In genomic region chr15:81831136-81831825, GRCm38 (mm10) we compare ENCODE assay signal across 8 mouse cellular contexts. TPM values are rescaled to one million over a fixed set of nuclear protein-coding genes. Genes with fewer than 3 reads are reported as not detected.
DNase-seq lines count a peak whose midpoint lies in the region; ATAC-seq and TF ChIP-seq lines count a peak whose summit lies in the region.

No protein-coding gene starts in this region.

- H3K27me3 ChIP-seq in hindbrain, embryonic 12.5 days, result 0 out of 2 replicates have a peak, but pooled peaks cover 11% of the 10 kb centered on the region
- no peaks in the 10 kb centered on the region for H3K27me3 ChIP-seq in lung, postnatal 0 days (replicated peaks; ENCODE audit: insufficient read depth, low read length)

- H3K4me3 ChIP-seq in hindbrain, embryonic 12.5 days, result no peak overlapping the region
- no peak overlapping the region for H3K4me3 ChIP-seq in lung, postnatal 0 days (ENCODE audit: low read depth, low read length)

- TF ChIP-seq CTCF in lung, postnatal 0 days (IDR thresholded peaks at IDR 0.05), result peak; percentile 100

- 16% methylated on average over 24 of the region's 24 CpGs for WGBS in hindbrain, embryonic 12.5 days
- WGBS in lung, postnatal 0 days, result 16% methylated on average over 24 of the region's 24 CpGs

- H3K9me3 ChIP-seq in hindbrain, embryonic 12.5 days (replicated peaks), result no peaks in the 10 kb centered on the region
- H3K9me3 ChIP-seq in lung, postnatal 0 days (ENCODE audit: low read length), result no peaks in the 10 kb centered on the region

- peak; percentile 92 for DNase-seq in NIH3T3 (ENCODE audit: low read depth)
- peak; percentile 93 for DNase-seq in cerebellum, adult 9-11 months
- peak; percentile 71 to 85 for DNase-seq in frontal cortex, postnatal 10 days (ENCODE audit: low spot score in 2 of 2)
- DNase-seq in layer of hippocampus, postnatal 10 days (ENCODE audit: low spot score in 2 of 2), result peak; percentile 89 to 90
- DNase-seq in lung, postnatal 0 days (ENCODE audit: low spot score), result peak; percentile 98
- DNase-seq in ovary, postnatal 14 days (ENCODE audit: low spot score), result peak; percentile 77
- peak; percentile 84 to 92 for DNase-seq in thymus, postnatal 10 days (ENCODE audit: low spot score in 2 of 2)

- peak overlapping the region; percentile 52 for H3K27ac ChIP-seq in hindbrain, embryonic 12.5 days
- peak overlapping the region; percentile 26; the same call in 1 of the 2 replicates for H3K27ac ChIP-seq in lung, postnatal 0 days (ENCODE audit: low read length)

- peak overlapping the region; percentile 15 for H3K4me2 ChIP-seq in hindbrain, embryonic 12.5 days (replicated peaks)
- H3K4me2 ChIP-seq in lung, postnatal 0 days (replicated peaks; ENCODE audit: low read depth, low read length), result no peak overlapping the region

- peaks cover 11% of the 10 kb centered on the region for H3K4me1 ChIP-seq in hindbrain, embryonic 12.5 days
- peaks cover 5% of the 10 kb centered on the region; the same call in 1 of the 2 replicates for H3K4me1 ChIP-seq in lung, postnatal 0 days (ENCODE audit: insufficient read depth, low read depth, low read length)

- peak; percentile 88 for ATAC-seq in hindbrain, embryonic 12.5 days (ENCODE audit: low FRiP score)
- peak; percentile 88 for ATAC-seq in lung, postnatal 0 days

- peak overlapping the region; percentile 41 for H3K9ac ChIP-seq in hindbrain, embryonic 12.5 days
- H3K9ac ChIP-seq in lung, postnatal 0 days (replicated peaks; ENCODE audit: low read depth), result no peak overlapping the region

- no peak; the same call in 1 of the 2 replicates for TF ChIP-seq EP300 in lung, postnatal 0 days (IDR thresholded peaks at IDR 0.05)

- peaks cover 14% of the 10 kb centered on the region; the same call in 1 of the 2 replicates for H3K36me3 ChIP-seq in hindbrain, embryonic 12.5 days
- H3K36me3 ChIP-seq in lung, postnatal 0 days (ENCODE audit: insufficient read depth, low read length), result peaks cover 3% of the 10 kb centered on the region; the same call in 1 of the 2 replicates

RNA-seq across cellular contexts. Expression of gene Tob2, which starts 27.3 kb away (rescaled TPM):
- 20.4 and 21.2 TPM in 2 replicates for polyA plus RNA-seq in hindbrain, embryonic 12.5 days (2016; fragmentation: Nextera tagmentation; extraction: Ambion mirVana)
- total RNA-seq in layer of hippocampus, postnatal 10 days (2021), result 10 to 100 TPM; 25.2 to 31.9 TPM
- polyA plus RNA-seq in lung, postnatal 0 days (2015; fragmentation: Nextera tagmentation; extraction: Ambion mirVana), result 24.8 and 30.0 TPM in 2 replicates

RNA-seq across cellular contexts. Expression of gene Tef, which starts 29.1 kb away (rescaled TPM):
- 30.0 and 31.9 TPM in 2 replicates for polyA plus RNA-seq in hindbrain, embryonic 12.5 days (2016; fragmentation: Nextera tagmentation; extraction: Ambion mirVana)
- 100 to 1,000 TPM; 125 to 148 TPM for total RNA-seq in layer of hippocampus, postnatal 10 days (2021)
- 38.6 and 44.0 TPM in 2 replicates for polyA plus RNA-seq in lung, postnatal 0 days (2015; fragmentation: Nextera tagmentation; extraction: Ambion mirVana)

RNA-seq across cellular contexts. Expression of gene Phf5a, which starts 40.4 kb away (rescaled TPM):
- polyA plus RNA-seq in hindbrain, embryonic 12.5 days (2016; fragmentation: Nextera tagmentation; extraction: Ambion mirVana), result 102 and 115 TPM in 2 replicates
- total RNA-seq in layer of hippocampus, postnatal 10 days (2021), result 10 to 100 TPM; 44.9 to 49.2 TPM
- polyA plus RNA-seq in lung, postnatal 0 days (2015; fragmentation: Nextera tagmentation; extraction: Ambion mirVana), result 80.3 and 88.8 TPM in 2 replicates

RNA-seq across cellular contexts. Expression of gene Aco2, which starts 40.8 kb away (rescaled TPM):
- 193 TPM in 2 replicates for polyA plus RNA-seq in hindbrain, embryonic 12.5 days (2016; fragmentation: Nextera tagmentation; extraction: Ambion mirVana)
- total RNA-seq in layer of hippocampus, postnatal 10 days (2021), result 100 to 1,000 TPM; 396 to 417 TPM
- 89.2 and 90.8 TPM in 2 replicates for polyA plus RNA-seq in lung, postnatal 0 days (2015; fragmentation: Nextera tagmentation; extraction: Ambion mirVana)
